Mouse (Mus musculus) kidney, embryonic 15.5 days (tissue): ENCODE data around the gene Rfc4. TPM values are rescaled to one million over a fixed set of nuclear protein-coding genes. Genes with fewer than 3 reads are reported as not detected.

Experiments used
- ATAC-seq: fragments of 200-750 bp; cut with Nextera tagmentation; replicated peaks from 2 replicates; pipeline ENCODE4 v1.8.0; 2017; ENCODE audit warnings: moderate TSS enrichment; ENCODE audit not compliant: low FRiP score
- H3K27ac ChIP-seq: fragments of 300-500 bp; sonication (generic); 2 replicates; pipeline ENCODE4 v1.5.1; 2015; ENCODE audit warnings: mild to moderate bottlenecking, inconsistent platforms
- H3K27me3 ChIP-seq: fragments of 300-500 bp; sonication (generic); 2 replicates; pipeline ENCODE4 v1.6.1; 2015; ENCODE audit warnings: inconsistent platforms
- H3K36me3 ChIP-seq: fragments of 300-500 bp; sonication (generic); 2 replicates; pipeline ENCODE4 v1.6.1; 2015; ENCODE audit warnings: inconsistent platforms
- H3K4me1 ChIP-seq: fragments of 300-500 bp; sonication (generic); 2 replicates; pipeline ENCODE4 v1.6.1; 2015; ENCODE audit warnings: inconsistent platforms
- H3K4me2 ChIP-seq: fragments of 300-500 bp; sonication (generic); 2 replicates; pipeline ENCODE4 v1.6.1; 2015; ENCODE audit warnings: moderate library complexity, mild to moderate bottlenecking, inconsistent platforms
- H3K4me3 ChIP-seq: fragments of 300-500 bp; sonication (generic); replicated peaks from 2 replicates; pipeline ENCODE4 v1.5.1; 2015; ENCODE audit warnings: mild to moderate bottlenecking, inconsistent platforms
- H3K9ac ChIP-seq: fragments of 300-500 bp; sonication (generic); 2 replicates; pipeline ENCODE4 v1.6.1; 2015; ENCODE audit warnings: mild to moderate bottlenecking, inconsistent platforms
- H3K9me3 ChIP-seq: fragments of 300-500 bp; sonication (generic); replicated peaks from 2 replicates; pipeline ENCODE4 v1.6.1; 2016; ENCODE audit warnings: inconsistent platforms
- WGBS: fragments of 180-500 bp; shearing (Covaris S2); methylation state at CpG from one replicate; pipeline ENCODE4 v1.1.7; 2015; ENCODE audit warnings: mixed read lengths; 5-methylcytosine and 5-hydroxymethylcytosine counted together
- polyA plus RNA-seq: library from polyadenylated mRNA; unstranded; fragments of >200 nt; fragmentation: Nextera tagmentation; extraction: Ambion mirVana; gene quantifications from 2 replicates; pipeline ENCODE4 v1.2.1, GENCODE M21; 2015

Gene Rfc4
- 125 and 132 TPM in 2 replicates for polyA plus RNA-seq

DNA sequence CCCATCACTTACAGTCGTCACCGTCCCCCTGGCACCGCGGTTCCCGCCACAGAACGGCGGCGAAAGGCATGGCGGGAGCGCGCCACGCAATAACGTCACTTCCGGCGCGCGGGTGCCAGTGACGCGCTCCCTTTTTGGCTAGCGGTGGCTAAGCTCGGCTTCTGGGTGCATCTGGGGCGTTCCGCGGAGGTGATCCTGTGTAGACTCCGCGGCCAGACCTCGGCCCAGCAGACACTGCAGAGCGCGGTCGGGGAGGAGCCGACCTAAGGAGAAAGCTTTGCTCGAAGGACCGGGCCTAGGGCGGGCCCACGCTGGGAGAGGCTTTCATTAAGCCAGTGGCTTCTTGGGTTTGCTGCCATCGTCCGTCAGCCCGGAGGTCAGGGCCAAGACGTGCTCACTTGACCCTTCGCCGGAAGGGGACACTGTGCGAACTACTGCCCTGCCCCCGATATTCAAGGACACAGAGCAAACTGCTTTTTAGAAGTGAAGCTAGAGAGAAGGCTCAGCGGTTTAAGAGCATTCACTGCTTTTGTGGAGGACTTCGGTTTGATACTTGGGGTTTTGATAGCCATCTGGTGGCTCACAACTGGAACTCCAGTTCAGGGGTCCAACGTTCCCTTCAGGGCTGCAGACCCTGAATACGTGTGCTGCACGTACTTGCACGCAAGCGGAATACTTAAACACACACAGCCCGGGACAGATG lies at the start of gene Rfc4:
Rfc4 (minus strand) TSS at position 65 of the 703 bp plus-strand sequence.
- peaks cover 18% of the 10 kb centered on the region for H3K36me3 ChIP-seq
- peak within 1 kb of the TSS; percentile 99 for H3K27ac ChIP-seq
- H3K4me2 ChIP-seq, result peak within 1 kb of the TSS; percentile 75
- under 1% methylated on average over 51 of the region's 51 CpGs for WGBS
- peaks cover 15% of the 10 kb centered on the region for H3K4me1 ChIP-seq
- no peaks in the 10 kb centered on the region for H3K9me3 ChIP-seq
- no peaks in the 10 kb centered on the region for H3K27me3 ChIP-seq
- H3K9ac ChIP-seq, result peak within 1 kb of the TSS; percentile 86
- H3K4me3 ChIP-seq, result peak within 1 kb of the TSS; percentile 78
- ATAC-seq, result peak; percentile 94

DNA sequence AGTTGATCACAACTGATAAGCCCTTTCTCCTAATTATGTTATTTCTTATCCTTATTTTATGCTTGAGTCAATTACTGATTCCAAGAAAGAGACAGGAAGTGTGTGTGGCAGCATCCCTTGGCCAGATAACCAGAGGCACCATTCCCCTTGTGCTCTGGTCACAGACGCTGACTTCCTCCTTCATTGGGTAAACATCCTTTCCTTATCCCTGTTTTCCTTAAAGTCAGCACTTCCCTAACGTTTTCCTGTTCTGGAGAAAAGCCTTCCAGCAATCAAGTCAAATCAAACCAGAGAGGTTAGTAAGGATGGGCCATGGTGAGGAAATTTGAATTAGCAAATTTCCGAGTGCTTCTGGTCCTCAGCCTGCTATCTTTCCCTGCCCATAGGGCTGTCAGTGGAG lies 48.4 kb upstream of the Rfc4 start:
- H3K4me2 ChIP-seq, result no peak overlapping the region
- H3K27ac ChIP-seq, result no peak overlapping the region
- no peak overlapping the region for H3K4me3 ChIP-seq
- no peaks in the 10 kb centered on the region for H3K9me3 ChIP-seq
- H3K36me3 ChIP-seq, result no peaks in the 10 kb centered on the region
- H3K27me3 ChIP-seq, result no peaks in the 10 kb centered on the region
- WGBS, result 46% methylated on average over 3 of the region's 3 CpGs
- no peak for ATAC-seq
- no peaks in the 10 kb centered on the region for H3K4me1 ChIP-seq
- no peak overlapping the region for H3K9ac ChIP-seq

DNA sequence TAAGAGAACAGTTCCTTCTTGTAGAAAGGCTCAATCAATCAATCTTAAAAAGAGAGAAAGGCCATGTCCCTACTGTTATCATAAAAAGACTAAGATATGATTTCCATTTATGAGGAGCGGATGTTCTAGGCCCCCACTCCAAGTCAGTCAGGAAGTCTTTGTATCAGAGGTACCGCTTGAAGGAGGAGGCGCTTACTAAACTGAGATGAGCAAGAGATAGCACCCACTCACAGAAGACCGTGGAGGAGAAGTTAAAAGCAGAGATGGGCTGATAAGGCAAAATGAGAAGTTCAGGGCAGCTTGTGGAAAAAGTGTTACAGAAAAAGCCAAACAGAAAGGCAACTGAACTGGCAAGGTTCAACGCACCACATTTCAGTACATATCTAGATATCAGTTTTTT lies 47.3 kb upstream of the Rfc4 start:
- no peak for ATAC-seq
- Histone ChIP-seq H3K4me3 (no peak overlapping the region), H3K27ac (no peak overlapping the region), H3K4me1 (no peaks in the 10 kb centered on the region), H3K9me3 (no peaks in the 10 kb centered on the region), H3K36me3 (no peaks in the 10 kb centered on the region), H3K9ac (no peak overlapping the region), H3K27me3 (no peaks in the 10 kb centered on the region), H3K4me2 (no peak overlapping the region)
- 81% methylated on average over 5 of the region's 5 CpGs for WGBS

DNA sequence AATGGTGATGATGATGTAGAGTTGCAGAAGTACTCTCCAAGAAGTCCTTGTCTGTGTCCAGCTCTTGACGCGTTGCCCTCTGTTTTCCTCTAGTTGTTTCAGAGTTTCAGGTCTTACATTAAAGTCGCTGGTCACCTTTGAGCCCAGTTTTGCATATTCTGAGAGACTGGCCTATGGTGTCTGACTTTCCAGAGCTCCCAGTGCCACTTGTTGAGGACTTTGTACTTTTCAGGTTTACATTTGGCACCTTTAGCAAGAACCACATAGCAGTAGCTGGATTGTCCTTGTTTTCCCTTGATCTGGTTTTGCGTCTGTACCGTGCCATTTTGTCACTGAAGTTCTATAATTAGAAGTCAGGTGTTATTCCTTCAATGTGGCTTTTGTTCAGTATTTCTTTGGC lies 46.4 kb upstream of the Rfc4 start:
- Histone ChIP-seq H3K36me3 (no peaks in the 10 kb centered on the region), H3K4me1 (no peaks in the 10 kb centered on the region), H3K27me3 (no peaks in the 10 kb centered on the region), H3K9ac (no peak overlapping the region), H3K27ac (no peak overlapping the region), H3K4me3 (no peak overlapping the region), H3K9me3 (no peaks in the 10 kb centered on the region), H3K4me2 (no peak overlapping the region)
- ATAC-seq, result no peak
- 92% methylated on average over 5 of the region's 5 CpGs for WGBS

DNA sequence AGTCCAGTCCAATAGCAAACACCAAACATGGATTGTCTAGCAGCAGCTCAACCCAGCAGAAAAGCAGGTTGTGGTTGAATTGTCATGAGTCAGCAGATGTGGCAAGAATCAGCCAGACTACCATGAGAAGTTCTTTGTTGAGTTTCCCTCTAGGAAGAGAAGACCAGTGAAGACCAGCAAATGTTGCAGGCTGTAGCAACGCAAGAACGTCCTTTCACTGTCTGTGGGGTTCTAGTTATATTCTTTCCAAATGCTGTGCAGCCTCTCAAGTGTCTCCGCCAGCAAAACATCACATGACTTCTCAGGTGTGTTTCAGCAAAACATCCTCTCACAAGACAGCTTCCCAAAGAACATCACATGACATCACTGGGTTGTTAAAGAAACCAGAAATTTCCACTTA lies 43.3 kb upstream of the Rfc4 start:
- H3K4me2 ChIP-seq, result no peak overlapping the region
- no peak overlapping the region for H3K4me3 ChIP-seq
- H3K9ac ChIP-seq, result no peak overlapping the region
- H3K9me3 ChIP-seq, result no peaks in the 10 kb centered on the region
- H3K27ac ChIP-seq, result no peak overlapping the region
- no peak for ATAC-seq
- no peaks in the 10 kb centered on the region for H3K4me1 ChIP-seq
- H3K27me3 ChIP-seq, result no peaks in the 10 kb centered on the region
- 96% methylated on average over 3 of the region's 3 CpGs for WGBS
- H3K36me3 ChIP-seq, result no peaks in the 10 kb centered on the region

DNA sequence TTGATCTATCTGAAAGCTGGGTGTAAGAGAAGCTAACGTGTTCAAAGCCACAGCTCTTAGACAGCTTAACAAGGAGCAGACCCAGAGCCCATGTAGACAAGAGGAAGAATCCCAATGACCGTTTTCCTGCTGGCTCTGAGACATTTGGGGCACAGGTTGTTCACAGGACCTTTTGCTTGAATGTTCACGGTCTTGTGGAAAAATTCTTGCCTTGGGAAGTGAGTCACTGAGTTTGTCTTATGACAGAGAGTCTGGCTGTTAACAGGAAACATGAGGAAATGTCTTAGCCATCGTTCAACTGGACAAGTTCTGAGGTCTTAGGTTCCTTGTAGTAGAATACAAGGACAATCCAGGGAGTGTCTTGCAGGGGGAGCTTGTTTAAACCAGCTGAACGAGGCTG lies 39.5 kb upstream of the Rfc4 start:
- H3K4me3 ChIP-seq, result no peak overlapping the region
- no peaks in the 10 kb centered on the region for H3K4me1 ChIP-seq
- H3K27ac ChIP-seq, result no peak overlapping the region
- ATAC-seq, result no peak
- no peaks in the 10 kb centered on the region for H3K27me3 ChIP-seq
- no peaks in the 10 kb centered on the region for H3K36me3 ChIP-seq
- H3K9me3 ChIP-seq, result no peaks in the 10 kb centered on the region
- no peak overlapping the region for H3K9ac ChIP-seq
- 50% methylated on average over 5 of the region's 5 CpGs for WGBS
- no peak overlapping the region for H3K4me2 ChIP-seq

DNA sequence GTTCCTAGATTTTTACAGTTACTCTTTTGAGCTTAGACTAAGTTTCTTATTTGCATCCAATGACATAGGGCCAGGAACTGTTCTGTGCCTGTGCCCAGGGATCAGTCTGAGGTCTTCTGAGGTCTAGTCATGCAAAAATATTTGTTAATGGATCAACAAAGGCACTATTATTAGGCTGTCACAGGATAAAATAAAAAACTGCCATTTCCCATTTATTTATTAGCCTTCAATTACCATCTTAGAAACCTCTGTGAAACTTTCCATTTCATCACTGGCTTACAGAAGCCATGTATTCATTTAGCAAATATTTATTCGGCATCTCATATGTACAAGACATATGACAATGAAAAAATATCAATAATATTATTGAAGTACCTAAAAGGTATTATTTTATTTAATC lies 39.1 kb upstream of the Rfc4 start:
- Histone ChIP-seq H3K9me3 (no peaks in the 10 kb centered on the region), H3K9ac (no peak overlapping the region), H3K36me3 (no peaks in the 10 kb centered on the region), H3K4me2 (no peak overlapping the region), H3K27me3 (no peaks in the 10 kb centered on the region), H3K4me3 (no peak overlapping the region), H3K4me1 (no peaks in the 10 kb centered on the region), H3K27ac (peak overlapping the region; percentile 22; the same call in 1 of the 2 replicates)
- ATAC-seq, result no peak
- 92% methylated on average over 1 of the region's 1 CpGs for WGBS

DNA sequence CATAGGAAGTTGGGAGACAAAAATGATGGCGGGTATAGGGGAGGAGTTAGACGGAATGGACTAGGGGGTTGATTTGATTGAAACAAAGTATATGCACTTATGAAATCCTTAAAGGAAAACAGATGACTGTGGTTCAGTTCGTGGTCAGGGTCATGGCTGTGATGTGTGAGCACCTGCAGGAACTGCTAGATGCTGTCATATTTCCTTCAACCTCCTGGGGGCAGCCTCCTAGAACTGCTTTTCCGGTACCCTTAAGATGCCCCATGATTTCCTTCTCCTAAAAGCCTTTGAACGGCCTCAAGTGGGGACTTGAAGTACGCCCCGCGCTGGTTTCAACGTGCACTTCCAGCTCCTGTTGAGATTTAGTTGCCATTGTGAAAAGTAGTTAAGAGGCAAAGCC lies 37.9 kb upstream of the Rfc4 start:
- no peak overlapping the region for H3K27ac ChIP-seq
- no peak overlapping the region for H3K9ac ChIP-seq
- no peaks in the 10 kb centered on the region for H3K9me3 ChIP-seq
- no peak overlapping the region for H3K4me3 ChIP-seq
- H3K36me3 ChIP-seq, result no peaks in the 10 kb centered on the region
- WGBS, result 76% methylated on average over 9 of the region's 9 CpGs
- H3K27me3 ChIP-seq, result no peaks in the 10 kb centered on the region
- no peaks in the 10 kb centered on the region for H3K4me1 ChIP-seq
- no peak for ATAC-seq
- H3K4me2 ChIP-seq, result no peak overlapping the region

DNA sequence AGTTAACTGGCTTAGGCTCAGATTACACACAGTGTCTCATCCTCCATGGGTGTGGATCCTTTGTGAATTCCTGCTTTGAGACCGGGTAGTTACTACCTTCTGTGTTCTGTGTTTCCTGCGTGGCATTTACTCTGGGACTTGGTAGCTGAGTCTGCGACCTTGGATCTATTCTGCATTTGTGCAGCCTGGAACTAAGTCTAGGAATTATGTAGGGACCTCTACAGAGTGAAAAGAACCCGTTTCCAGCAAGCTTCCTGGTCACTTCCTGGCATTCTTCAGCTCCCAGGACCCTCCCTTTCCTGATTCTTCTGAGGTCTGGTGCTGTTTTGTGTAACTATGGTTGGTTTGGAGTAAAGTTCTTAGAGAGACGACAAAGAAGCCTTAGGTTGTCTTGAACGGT lies 36.9 kb upstream of the Rfc4 start:
- WGBS, result 65% methylated on average over 6 of the region's 6 CpGs
- H3K27me3 ChIP-seq, result no peaks in the 10 kb centered on the region
- H3K4me1 ChIP-seq, result no peaks in the 10 kb centered on the region
- H3K36me3 ChIP-seq, result no peaks in the 10 kb centered on the region
- ATAC-seq, result no peak
- H3K9me3 ChIP-seq, result no peaks in the 10 kb centered on the region
- no peak overlapping the region for H3K4me3 ChIP-seq
- peak overlapping the region; percentile 43 for H3K27ac ChIP-seq
- H3K9ac ChIP-seq, result no peak overlapping the region
- no peak overlapping the region for H3K4me2 ChIP-seq

DNA sequence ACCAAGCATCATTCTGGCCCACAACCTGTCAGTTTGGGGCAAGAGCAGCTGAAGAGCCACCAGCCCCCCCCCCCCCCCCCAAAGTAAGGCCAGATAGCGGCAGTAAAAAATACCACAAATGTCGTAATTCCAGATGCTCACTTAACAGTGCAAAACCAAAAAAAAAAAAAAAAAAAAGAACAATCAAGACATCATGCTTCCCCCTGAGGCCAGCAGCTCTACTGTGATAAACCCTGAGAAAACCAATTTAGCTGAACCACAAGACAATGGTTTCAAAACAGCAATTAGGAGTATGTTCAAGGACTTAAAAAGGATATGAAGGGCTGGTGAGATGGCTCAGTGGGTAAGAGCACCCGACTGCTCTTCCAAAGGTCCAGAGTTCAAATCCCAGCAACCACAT lies 34.6 kb upstream of the Rfc4 start:
- 93% methylated on average over 3 of the region's 3 CpGs for WGBS
- no peak overlapping the region for H3K4me2 ChIP-seq

DNA sequence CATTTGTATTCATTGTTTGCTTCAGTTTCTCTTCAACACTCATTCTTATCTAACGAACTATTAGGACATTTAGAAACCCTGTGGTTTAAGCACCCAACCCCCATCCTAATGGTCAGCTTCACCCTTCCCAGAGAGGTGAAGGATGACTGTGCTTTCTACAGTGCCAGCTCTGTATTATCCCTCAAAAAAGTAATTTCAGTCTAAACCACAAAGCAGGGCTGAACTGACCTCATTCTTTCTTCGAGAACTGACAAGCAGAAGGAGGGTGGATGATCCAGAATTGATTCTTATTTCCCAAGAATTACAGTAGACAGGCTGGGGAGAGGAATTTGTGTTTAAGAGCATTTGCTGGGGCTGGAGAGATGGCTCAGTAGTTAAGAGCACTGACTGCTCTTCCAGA lies 32.2 kb upstream of the Rfc4 start:
- Histone ChIP-seq H3K27me3 (no peaks in the 10 kb centered on the region), H3K36me3 (no peaks in the 10 kb centered on the region), H3K9ac (no peak overlapping the region), H3K4me1 (no peaks in the 10 kb centered on the region), H3K27ac (no peak overlapping the region), H3K4me3 (no peak overlapping the region), H3K4me2 (no peak overlapping the region), H3K9me3 (no peaks in the 10 kb centered on the region)
- no peak for ATAC-seq
- 65% methylated on average over 2 of the region's 2 CpGs for WGBS

More for the DNA sequence above, 34.6 kb upstream of the Rfc4 start:
- no peak overlapping the region for H3K9ac ChIP-seq
- no peaks in the 10 kb centered on the region for H3K9me3 ChIP-seq
- H3K27me3 ChIP-seq, result no peaks in the 10 kb centered on the region
- no peaks in the 10 kb centered on the region for H3K4me1 ChIP-seq
- ATAC-seq, result no peak
- H3K4me3 ChIP-seq, result no peak overlapping the region
- H3K27ac ChIP-seq, result no peak overlapping the region
- H3K36me3 ChIP-seq, result no peaks in the 10 kb centered on the region

DNA sequence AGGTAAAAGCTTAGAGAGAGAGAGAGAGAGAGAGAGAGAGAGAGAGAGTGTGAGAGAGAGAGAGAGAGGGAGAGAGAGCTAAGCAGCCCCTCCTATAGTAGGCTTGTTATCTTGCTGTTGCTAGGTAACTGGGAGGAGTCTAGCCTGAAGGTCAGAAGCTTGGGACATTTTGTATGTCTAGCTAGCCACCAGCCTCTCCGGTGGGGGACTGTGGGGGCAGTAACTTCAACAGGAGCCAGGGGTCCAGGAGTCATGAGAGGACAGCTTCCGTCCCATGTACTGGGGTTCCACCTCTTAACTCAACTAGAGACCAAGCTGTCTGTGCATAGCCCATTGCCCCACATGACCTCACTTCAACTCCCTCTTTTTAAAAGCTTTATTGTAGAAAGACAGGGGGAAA lies 31.4 kb upstream of the Rfc4 start:
- Histone ChIP-seq H3K27ac (no peak overlapping the region), H3K4me1 (no peaks in the 10 kb centered on the region), H3K9me3 (no peaks in the 10 kb centered on the region), H3K27me3 (no peaks in the 10 kb centered on the region), H3K4me3 (no peak overlapping the region), H3K9ac (no peak overlapping the region), H3K4me2 (no peak overlapping the region), H3K36me3 (no peaks in the 10 kb centered on the region)
- 35% methylated on average over 2 of the region's 2 CpGs for WGBS
- no peak for ATAC-seq

DNA sequence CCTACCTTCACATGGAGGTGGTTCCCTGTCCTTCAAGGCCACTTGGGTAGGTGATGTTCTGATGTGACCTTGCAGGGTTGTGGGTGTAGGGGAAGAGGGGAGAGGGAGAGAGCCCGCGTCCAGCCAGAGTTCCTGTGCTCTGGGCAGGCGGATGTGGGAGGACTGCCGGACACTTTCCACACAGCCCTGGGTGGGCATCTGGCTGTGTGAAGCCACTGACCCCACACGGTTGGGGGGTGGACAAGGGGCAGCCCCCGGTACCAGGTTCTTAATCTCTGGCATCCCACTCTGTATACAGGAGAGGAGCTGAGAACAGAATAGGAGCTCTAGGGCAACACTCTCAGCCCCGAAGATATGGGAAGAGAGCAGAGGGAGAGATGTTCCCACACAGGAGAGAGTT lies 30.8 kb upstream of the Rfc4 start:
- Histone ChIP-seq H3K9ac (no peak overlapping the region), H3K27me3 (no peaks in the 10 kb centered on the region), H3K4me2 (no peak overlapping the region), H3K27ac (no peak overlapping the region), H3K9me3 (no peaks in the 10 kb centered on the region), H3K4me3 (no peak overlapping the region), H3K4me1 (no peaks in the 10 kb centered on the region), H3K36me3 (no peaks in the 10 kb centered on the region)
- no peak for ATAC-seq
- 82% methylated on average over 7 of the region's 7 CpGs for WGBS
